Mouse (Mus musculus) heart, adult 2 months (tissue): Measurements from ENCODE around the gene Stim1.

Experiments used
- CTCF ChIP-seq: fragments of 200-600 bp; IDR thresholded peaks from 2 replicates; pipeline ENCODE4 v1.8.1; 2022; ENCODE audit warnings: antibody characterized with exemption, mild to moderate bottlenecking, moderate library complexity
- EP300 ChIP-seq: fragments of 200-500 bp; IDR thresholded peaks from 2 replicates; pipeline ENCODE4 v1.6.1; 2011; ENCODE audit warnings: low read depth, low read length, control low read depth; ENCODE audit not compliant: insufficient read depth
- POLR2A ChIP-seq: fragments of 200-500 bp; IDR thresholded peaks from 2 replicates; pipeline ENCODE4 v1.6.1; 2011; ENCODE audit warnings: mild to moderate bottlenecking, low read depth, low read length, control low read depth; ENCODE audit not compliant: insufficient read depth

DNA sequence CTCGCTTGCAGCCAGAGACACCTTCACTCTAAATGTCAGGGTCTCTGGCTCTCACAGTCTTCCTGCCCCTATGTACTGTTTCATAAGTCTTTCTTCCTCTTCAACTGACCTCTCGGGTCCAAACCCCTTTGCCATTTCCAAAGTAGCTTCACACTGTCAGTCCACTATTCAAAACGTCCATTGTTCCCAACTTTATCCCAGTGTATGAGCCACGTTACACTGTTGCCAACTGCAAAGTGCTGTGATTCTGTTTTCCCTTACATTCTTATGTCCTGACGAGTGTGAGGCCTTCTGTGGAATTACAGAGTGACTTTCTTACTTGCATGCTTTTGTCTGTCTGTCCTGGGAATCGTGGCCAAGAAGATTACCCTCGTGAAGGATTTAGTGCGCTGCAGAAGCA, 200.0 kb downstream of the Stim1 start:
- TF ChIP-seq POLR2A (no peak), EP300 (no peak), CTCF (no peak)
